Mouse (Mus musculus) lung, adult 2 months (tissue): ENCODE measurements around the gene Tm7sf3. TPM values are rescaled to one million over a fixed set of nuclear protein-coding genes. Genes with fewer than 3 reads are reported as not detected.

ENCODE experiments used
- DNase-seq: peaks from one replicate; pipeline ENCODE4 v3.0.0; 2022
- H3K4me1 ChIP-seq: fragments of 200-500 bp; 2 replicates; pipeline ENCODE4 v1.6.1; 2011; ENCODE audit warnings: low read length; ENCODE audit not compliant: control insufficient read depth, insufficient read depth
- H3K4me3 ChIP-seq: fragments of 200-500 bp; replicated peaks from 2 replicates; pipeline ENCODE3; 2011; ENCODE audit warnings: low read depth, mild to moderate bottlenecking, control low read depth, low read length; ENCODE audit errors: extremely low read depth
- CTCF ChIP-seq: fragments of 200-500 bp; IDR thresholded peaks from 2 replicates; pipeline ENCODE4 v1.5.1; 2011; ENCODE audit warnings: mild to moderate bottlenecking, low read length, control low read depth; ENCODE audit not compliant: insufficient read depth
- POLR2A ChIP-seq: fragments of 200-500 bp; IDR thresholded peaks from 2 replicates; pipeline ENCODE4 v1.6.1; 2011; ENCODE audit warnings: low read depth, mild to moderate bottlenecking, control low read depth, low read length, borderline replicate concordance; ENCODE audit errors: extremely low read depth
- WGBS: fragments of 180-500 bp; shearing (Covaris S2); methylation state at CpG from one replicate; pipeline ENCODE4 v1.1.7; 2018; 5-methylcytosine and 5-hydroxymethylcytosine counted together
- polyA plus RNA-seq: library from polyadenylated mRNA; depleted of rRNA; stranded (reverse); fragments of >200 nt; gene quantifications from 2 replicates; pipeline ENCODE4 v1.2.3, GENCODE M21; 2012

Gene Tm7sf3
- polyA plus RNA-seq, 1 experiment: 20.2 TPM

DNA sequence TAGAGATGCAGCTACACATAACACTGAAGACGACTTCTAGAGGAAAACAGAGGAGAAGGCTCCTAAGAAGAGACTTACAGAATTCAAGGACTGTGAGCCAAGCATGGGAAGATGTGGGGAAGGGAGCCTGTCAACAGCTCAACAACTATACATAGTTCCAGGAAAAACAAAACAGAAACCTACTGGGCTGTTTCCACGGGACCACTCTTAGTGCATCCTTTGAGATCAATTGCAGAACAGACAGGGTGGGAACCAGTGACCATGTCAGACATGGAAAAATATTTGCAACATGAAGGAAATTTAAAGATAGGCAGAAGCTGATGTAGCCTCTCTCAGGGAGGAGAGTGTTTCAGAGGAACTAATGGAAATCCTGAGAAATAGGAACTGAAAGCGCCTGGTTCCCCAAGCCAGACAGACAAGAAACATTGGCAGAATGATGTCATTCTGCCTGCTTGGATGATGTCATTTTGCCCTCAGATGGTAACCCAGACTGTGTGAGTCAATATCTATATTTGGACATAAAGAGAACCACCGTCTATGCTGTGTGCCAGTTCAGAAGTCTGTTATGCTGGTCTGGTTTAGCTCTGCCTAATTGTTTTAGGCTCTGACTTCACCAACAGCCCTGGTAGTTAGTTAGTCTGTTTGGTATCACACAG is 32.4 kb upstream of the Tm7sf3 start:
- no peak overlapping the region for H3K4me3 ChIP-seq
- no peaks in the 10 kb centered on the region for H3K4me1 ChIP-seq
- WGBS: 51% methylated on average over 4 of the region's 4 CpGs
- no peak for DNase-seq
- TF ChIP-seq POLR2A (no peak), CTCF (no peak)

DNA sequence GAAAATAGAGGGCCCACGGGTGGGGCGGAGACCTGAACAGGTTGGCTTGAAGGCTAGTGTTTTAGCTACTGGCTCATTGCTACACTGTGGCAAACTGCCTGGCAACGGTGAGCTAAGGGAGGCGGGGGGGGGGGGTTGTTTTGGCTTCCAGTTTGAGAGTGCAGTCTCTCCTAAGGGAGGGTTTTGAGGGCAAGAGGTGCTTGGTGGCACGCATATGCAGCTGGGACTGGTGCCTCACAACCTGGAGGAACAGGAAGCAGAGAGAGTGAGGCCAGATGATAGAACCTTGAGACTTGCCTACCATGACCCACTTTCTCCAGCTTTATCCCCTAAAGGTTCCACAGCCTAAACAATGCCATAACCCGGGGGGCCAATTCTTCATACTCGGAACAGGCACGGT is 31.8 kb upstream of the Tm7sf3 start:
- H3K4me1 ChIP-seq: no peaks in the 10 kb centered on the region
- TF ChIP-seq POLR2A (no peak), CTCF (no peak)
- no peak for DNase-seq
- no peak overlapping the region for H3K4me3 ChIP-seq
- WGBS: 73% methylated on average over 8 of the region's 8 CpGs

DNA sequence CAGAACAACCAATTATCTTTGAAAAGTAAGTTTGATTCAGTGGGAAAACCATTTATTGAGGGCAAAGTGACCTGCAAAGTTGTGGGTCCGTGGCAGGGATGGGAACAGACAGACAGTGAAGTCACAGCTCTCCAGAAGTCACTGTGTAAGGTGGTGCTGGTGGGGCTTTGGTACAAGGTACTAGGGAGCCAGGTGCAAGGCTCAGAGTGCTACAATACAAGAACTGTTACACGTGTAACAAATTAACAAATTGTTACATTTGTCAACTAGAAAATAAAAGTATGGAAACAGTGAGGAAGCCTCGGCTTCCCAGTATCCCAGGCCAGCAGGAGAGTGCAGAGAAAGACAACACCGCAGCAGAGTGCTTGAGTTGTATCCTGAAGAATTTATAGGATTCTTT is 31.1 kb upstream of the Tm7sf3 start:
- no peak for TF ChIP-seq POLR2A
- Histone ChIP-seq H3K4me1 (no peaks in the 10 kb centered on the region), H3K4me3 (no peak overlapping the region)
- WGBS: 81% methylated on average over 4 of the region's 4 CpGs
- DNase-seq: no peak

DNA sequence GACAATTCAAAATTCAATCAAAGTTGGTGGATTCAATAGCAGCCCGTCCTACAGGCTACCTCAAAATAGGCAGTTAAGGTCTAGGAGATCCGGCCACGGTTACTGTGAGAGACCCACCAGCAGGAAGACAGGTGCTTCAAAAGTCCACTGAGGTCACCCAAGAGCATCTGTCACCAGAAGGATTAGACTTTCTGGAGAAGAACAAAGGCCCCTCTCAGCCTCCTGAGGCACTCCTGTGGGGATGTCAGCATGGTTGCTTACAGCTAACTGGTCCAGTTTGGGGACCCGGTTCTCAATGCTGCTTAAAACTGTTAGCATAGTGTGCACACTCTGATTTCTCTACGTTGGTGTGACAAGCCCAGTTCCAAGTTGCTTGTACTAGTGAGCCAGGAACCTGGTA is 29.5 kb upstream of the Tm7sf3 start:
- TF ChIP-seq CTCF (no peak), POLR2A (no peak)
- Histone ChIP-seq H3K4me1 (no peaks in the 10 kb centered on the region), H3K4me3 (no peak overlapping the region)
- DNase-seq: no peak
- 67% methylated on average over 5 of the region's 5 CpGs for WGBS

DNA sequence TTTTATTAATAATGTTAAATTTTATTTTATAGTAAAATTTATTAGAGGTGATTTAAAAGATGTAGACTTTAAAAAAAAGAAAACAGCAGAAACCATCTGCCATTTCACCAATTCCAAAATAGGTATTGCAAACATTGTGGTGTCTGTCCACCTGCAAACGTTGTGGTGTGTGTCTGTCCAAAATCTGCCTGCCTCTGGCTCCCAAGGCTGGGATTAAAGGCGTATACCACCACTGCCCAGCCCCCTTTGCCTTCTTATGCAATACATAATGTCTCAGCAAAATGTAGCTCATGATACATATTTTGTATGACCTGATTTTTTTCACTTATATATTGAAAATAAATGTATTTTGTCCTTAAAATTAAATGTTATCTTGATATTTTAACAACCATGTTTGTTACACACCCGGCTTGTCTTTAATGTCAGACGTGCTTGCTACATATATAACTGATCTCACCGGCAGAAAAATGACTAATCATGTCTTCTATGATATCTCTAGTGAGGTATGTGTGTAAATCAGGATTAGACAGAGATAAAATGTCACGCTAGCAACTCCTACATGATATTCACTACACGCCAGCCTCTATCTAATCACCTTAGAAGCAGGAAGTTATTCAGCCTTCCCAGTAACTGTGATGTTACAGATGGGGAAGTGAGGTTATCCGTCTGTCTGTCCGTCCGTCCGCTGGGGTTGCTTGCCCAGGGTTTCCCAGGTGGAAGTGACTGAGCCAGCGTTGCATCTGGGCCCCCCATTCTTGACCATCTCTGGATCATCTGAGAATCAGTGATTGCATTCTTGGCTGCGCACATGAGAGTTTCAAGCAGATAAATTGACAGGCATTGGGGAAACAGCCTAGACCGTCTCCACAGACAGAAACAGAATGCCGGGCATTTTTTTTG is 28.6 kb upstream of the Tm7sf3 start:
- H3K4me1 ChIP-seq: no peaks in the 10 kb centered on the region
- no peak for DNase-seq
- WGBS: 60% methylated on average over 15 of the region's 15 CpGs
- H3K4me3 ChIP-seq: no peak overlapping the region
- no peak for TF ChIP-seq CTCF
- TF ChIP-seq POLR2A: no peak

DNA sequence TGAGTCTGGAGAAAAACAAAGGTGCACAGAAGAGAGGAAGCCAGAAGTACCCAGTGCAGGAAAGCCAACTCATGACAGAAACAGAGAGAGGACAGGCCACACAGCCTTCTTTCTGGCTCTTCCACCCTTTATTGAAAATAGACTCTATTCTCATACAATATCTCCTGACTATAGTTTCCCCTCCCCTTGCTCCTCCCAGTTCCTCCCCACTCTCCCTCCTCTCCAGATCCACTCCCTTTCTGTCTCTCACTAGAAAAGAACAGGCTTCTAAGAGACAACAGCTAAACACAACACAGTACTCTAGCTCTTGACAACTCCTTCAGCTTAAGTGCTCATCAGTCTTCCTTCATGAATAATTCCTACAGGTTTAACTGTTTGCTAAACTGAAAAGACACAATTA is 26.0 kb upstream of the Tm7sf3 start:
- no peak overlapping the region for H3K4me3 ChIP-seq

DNA sequence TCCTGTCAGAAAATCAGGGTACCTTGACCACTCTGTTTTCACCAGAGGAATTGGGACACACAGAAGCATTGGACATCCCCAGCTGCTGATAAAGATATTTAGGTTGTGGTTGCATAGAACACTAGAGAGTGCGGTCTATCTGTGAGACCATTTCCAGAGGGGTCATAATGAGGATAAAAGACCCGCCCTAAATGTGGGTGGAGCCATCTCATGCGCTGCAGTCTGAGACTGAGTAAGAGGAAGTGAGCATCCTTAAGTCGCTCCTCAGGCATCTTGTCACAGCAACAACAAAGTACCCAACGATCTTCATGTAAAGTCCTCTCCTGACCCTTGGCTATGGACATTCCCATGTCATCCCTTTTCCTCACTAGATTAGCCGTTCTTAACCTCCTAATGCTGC is 24.2 kb upstream of the Tm7sf3 start:
- Histone ChIP-seq H3K4me1 (no peaks in the 10 kb centered on the region), H3K4me3 (no peak overlapping the region)
- WGBS: 68% methylated on average over 6 of the region's 6 CpGs
- TF ChIP-seq CTCF: no peak
- TF ChIP-seq POLR2A: no peak
- DNase-seq: no peak

More for the DNA sequence above, 26.0 kb upstream of the Tm7sf3 start:
- no peak for DNase-seq
- H3K4me1 ChIP-seq: no peaks in the 10 kb centered on the region
- TF ChIP-seq CTCF (no peak), POLR2A (no peak)

DNA sequence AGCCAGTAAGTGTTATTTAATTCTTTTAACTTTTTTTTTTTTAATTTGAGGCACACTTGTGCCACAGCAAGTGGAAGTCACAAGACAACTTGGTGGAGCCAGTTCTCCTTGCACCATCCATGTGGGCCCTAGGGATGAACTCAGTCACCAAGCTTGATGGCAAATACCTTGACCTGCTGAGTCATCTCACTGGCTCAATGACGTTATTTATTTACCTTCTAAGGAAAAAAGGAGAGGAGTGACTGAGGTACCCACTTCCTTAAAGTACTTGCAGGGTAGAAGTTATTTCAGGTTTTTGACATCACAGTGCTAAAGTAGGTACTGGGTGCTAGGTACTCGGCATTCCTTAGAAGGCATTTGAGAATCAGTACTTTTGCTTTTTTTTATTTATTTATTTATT is 22.8 kb upstream of the Tm7sf3 start:
- Histone ChIP-seq H3K4me3 (no peak overlapping the region), H3K4me1 (no peaks in the 10 kb centered on the region)
- WGBS: 59% methylated on average over 2 of the region's 2 CpGs
- no peak for TF ChIP-seq POLR2A
- TF ChIP-seq CTCF: no peak
- no peak for DNase-seq

DNA sequence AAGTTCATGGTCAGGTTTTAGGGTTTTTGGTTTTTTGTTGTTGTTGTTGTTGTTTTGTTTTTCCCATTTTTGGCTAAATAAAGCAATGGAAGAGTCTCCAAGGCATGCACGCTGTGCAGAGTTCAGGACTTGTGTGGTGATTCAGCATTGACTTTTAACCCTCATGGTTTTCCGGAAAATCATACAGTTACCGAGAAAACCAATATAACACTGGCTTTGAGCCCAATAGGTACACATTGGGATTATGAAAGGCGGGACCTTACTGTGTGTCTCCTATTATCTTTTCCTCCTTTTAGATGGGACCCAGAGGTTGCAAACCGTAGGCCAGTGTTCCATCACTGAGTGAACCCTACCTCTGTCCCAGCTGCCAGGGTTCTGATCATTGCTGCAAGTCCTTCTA is 22.3 kb upstream of the Tm7sf3 start:
- TF ChIP-seq POLR2A: no peak
- TF ChIP-seq CTCF: no peak
- WGBS: 82% methylated on average over 5 of the region's 5 CpGs
- Histone ChIP-seq H3K4me1 (no peaks in the 10 kb centered on the region), H3K4me3 (no peak overlapping the region)
- DNase-seq: no peak

DNA sequence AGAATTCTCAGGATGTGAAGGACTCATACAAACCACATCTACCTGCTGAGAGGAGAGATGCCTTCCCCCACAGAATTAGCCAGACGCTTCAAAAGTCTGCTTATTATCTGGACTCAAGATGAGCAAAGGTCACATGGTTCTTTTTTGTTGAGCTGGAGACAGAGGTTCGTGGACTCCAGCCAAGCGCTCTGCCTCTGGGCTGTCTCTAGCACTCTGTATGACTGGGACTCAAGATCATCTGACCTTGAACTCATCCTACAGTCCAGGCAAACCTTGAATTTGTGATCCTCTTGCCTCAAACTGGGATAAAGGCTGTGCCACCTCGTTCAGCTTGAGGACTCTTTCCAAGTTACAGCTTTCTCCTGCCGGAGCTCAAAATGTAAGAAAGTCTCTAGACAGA is 21.5 kb upstream of the Tm7sf3 start:
- 57% methylated on average over 5 of the region's 5 CpGs for WGBS
- H3K4me1 ChIP-seq: no peaks in the 10 kb centered on the region
- H3K4me3 ChIP-seq: no peak overlapping the region
- DNase-seq: no peak
- TF ChIP-seq CTCF: no peak
- TF ChIP-seq POLR2A: no peak
